Mouse (Mus musculus) midbrain, postnatal 0 days (tissue): Measurements from ENCODE around the gene Cep95. TPM values are rescaled to one million over a fixed set of nuclear protein-coding genes. Genes with fewer than 3 reads are reported as not detected.
A peak's percentile ranks its signal among the peaks of the same experiment; 100 is the strongest.

ENCODE experiments used
- ATAC-seq: fragments of 200-750 bp; cut with Nextera tagmentation; 2 replicates; pipeline ENCODE4 v1.8.0; 2017; ENCODE audit warnings: moderate number of reproducible peaks, mild to moderate bottlenecking, moderate TSS enrichment, moderate library complexity; ENCODE audit not compliant: low FRiP score
- DNase-seq: peaks from one replicate; pipeline ENCODE4 v3.0.0-alpha.2; 2015; ENCODE audit warnings: low spot score
- H3K27ac ChIP-seq: fragments of 300-500 bp; sonication (generic); 2 replicates; pipeline ENCODE4 v1.5.1; 2014; ENCODE audit warnings: low read depth, mild to moderate bottlenecking, low read length, mixed read lengths
- H3K27me3 ChIP-seq: fragments of 300-500 bp; sonication (generic); 2 replicates; pipeline ENCODE4 v1.6.1; 2014; ENCODE audit warnings: low read length, control low read depth, mixed read lengths; ENCODE audit not compliant: insufficient read depth
- H3K36me3 ChIP-seq: fragments of 300-500 bp; sonication (generic); 2 replicates; pipeline ENCODE4 v1.6.1; 2014; ENCODE audit warnings: low read length, control low read depth, mixed read lengths; ENCODE audit not compliant: insufficient read depth
- H3K4me1 ChIP-seq: fragments of 300-500 bp; sonication (generic); 2 replicates; pipeline ENCODE4 v1.6.1; 2014; ENCODE audit warnings: mild to moderate bottlenecking, control low read depth, antibody characterized with exemption, low read length, mixed read lengths; ENCODE audit not compliant: insufficient read depth
- H3K4me2 ChIP-seq: fragments of 300-500 bp; sonication (generic); 2 replicates; pipeline ENCODE4 v1.6.1; 2014; ENCODE audit warnings: low read depth, mild to moderate bottlenecking, low read length, mixed read lengths; ENCODE audit not compliant: poor library complexity, severe bottlenecking
- H3K4me3 ChIP-seq: fragments of 300-500 bp; sonication (generic); 2 replicates; pipeline ENCODE4 v1.5.1; 2014; ENCODE audit warnings: low read depth, mild to moderate bottlenecking, low read length, moderate library complexity
- H3K9ac ChIP-seq: fragments of 300-500 bp; sonication (generic); replicated peaks from 2 replicates; pipeline ENCODE4 v1.6.1; 2014; ENCODE audit warnings: mild to moderate bottlenecking, low read length, moderate library complexity, mixed read lengths; ENCODE audit not compliant: poor library complexity, severe bottlenecking
- H3K9me3 ChIP-seq: fragments of 300-500 bp; sonication (generic); 2 replicates; pipeline ENCODE4 v1.6.1; 2016; ENCODE audit warnings: low read length, control low read depth
- CTCF ChIP-seq: IDR thresholded peaks from 2 replicates; pipeline ENCODE4 v1.5.1; 2016; ENCODE audit warnings: antibody characterized with exemption, mild to moderate bottlenecking
- WGBS: fragments of 180-500 bp; shearing (Covaris S2); extraction: QIAGEN DNeasy Blood & Tissue Kit; methylation state at CpG from one replicate; pipeline ENCODE4 v1.1.7; 2014; 5-methylcytosine and 5-hydroxymethylcytosine counted together
- polyA plus RNA-seq: library from polyadenylated mRNA; unstranded; fragments of >200 nt; fragmentation: Nextera tagmentation; extraction: Ambion mirVana; gene quantifications from 2 replicates; pipeline ENCODE4 v1.2.1, GENCODE M21; 2015
- total RNA-seq: library from RNA; depleted of rRNA; stranded (reverse); fragments of >200 nt; gene quantifications from 2 replicates; pipeline ENCODE4 v1.2.3, GENCODE M21; 2014

Cep95 gene
- total and polyA plus RNA-seq, 2 experiments from 2014 or later: 6.0 to 7.9 TPM

- Histone ChIP-seq H3K27ac (no peak overlapping the region), H3K4me1 (peaks cover 5% of the 10 kb centered on the region; the same call in 1 of the 2 replicates), H3K36me3 (peaks cover 20% of the 10 kb centered on the region), H3K9ac (no peak overlapping the region), H3K4me3 (no peak overlapping the region), H3K4me2 (no peak overlapping the region), H3K9me3 (no peaks in the 10 kb centered on the region), H3K27me3 (no peaks in the 10 kb centered on the region)
- WGBS: 91% methylated on average over 2 of the region's 2 CpGs
- no peak for TF ChIP-seq CTCF
- DNase-seq (no peak), ATAC-seq (no peak)
Observed at GRCm38 (mm10) chr11:106784476-106784875, 4.6 kb upstream of the Cep95 start.

GRCm38 (mm10) chr11:106785043-106785442 is 4.0 kb upstream of the Cep95 start:
- TF ChIP-seq CTCF: no peak
- 64% methylated on average over 1 of the region's 1 CpGs for WGBS
- Histone ChIP-seq H3K27me3 (no peaks in the 10 kb centered on the region), H3K36me3 (peaks cover 20% of the 10 kb centered on the region), H3K9me3 (no peaks in the 10 kb centered on the region), H3K27ac (no peak overlapping the region), H3K4me3 (no peak overlapping the region), H3K4me2 (0 out of 2 replicates have a peak overlapping the region, but pooled peaks have one; percentile 6), H3K9ac (no peak overlapping the region), H3K4me1 (peaks cover 5% of the 10 kb centered on the region; the same call in 1 of the 2 replicates)
- no peak for ATAC-seq
- DNase-seq: no peak

DNA sequence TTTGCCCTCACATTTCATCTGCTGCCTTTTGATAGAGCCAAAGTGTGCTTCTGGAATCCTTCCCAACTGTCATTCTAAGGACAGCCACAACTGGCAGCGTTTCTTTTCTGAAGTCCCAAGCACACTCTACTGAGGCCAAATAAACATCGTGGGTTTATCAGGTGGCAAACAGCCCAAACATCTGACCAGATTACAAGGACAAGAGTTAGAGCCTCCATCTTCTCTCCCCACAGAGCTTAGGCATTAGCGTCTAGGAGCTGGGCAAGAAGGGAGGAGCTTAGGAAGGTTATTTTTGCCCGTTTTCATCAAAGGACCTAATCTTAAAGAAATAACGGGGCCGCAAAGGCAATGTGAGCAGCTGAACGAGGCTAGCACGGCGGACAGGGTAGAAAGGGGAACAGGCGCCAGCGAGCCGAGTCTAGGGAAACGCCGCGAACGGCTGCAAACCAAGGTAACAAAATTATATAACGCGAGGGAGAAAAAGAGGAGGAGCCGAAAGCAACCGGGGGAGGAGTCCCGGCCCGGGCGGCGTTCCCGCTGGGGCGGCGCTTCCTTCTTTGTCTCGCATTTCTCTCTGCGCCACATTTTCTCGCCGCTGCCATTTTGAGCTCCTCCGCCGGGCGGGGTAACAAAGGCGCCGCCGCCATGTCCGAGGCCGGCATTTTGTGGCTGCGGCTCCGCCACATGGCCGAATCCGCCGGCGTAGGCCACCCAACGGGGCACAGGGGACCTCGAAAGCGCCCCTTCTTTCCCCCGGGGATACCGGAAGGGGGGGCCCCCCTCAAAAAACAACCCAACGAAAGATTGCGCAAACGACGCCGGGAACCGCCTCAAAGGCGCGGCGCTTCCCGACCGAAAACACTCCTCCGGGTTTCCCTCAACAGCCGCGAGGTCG is 1.7 kb upstream of the Cep95 start:
- under 1% methylated on average over 59 of the region's 65 CpGs for WGBS
- no peaks in the 10 kb centered on the region for H3K9me3 ChIP-seq
- H3K9ac ChIP-seq: peak overlapping the region; percentile 99
- peaks cover 17% of the 10 kb centered on the region for H3K36me3 ChIP-seq
- H3K4me2 ChIP-seq: peak overlapping the region; percentile 65
- peak overlapping the region; percentile 98 for H3K27ac ChIP-seq
- 0 out of 2 replicates have a peak, but pooled peaks have one; percentile 10 for TF ChIP-seq CTCF
- peaks cover 5% of the 10 kb centered on the region; the same call in 1 of the 2 replicates for H3K4me1 ChIP-seq
- DNase-seq (peak; percentile 90), ATAC-seq (peak; percentile 14; the same call in 1 of the 2 replicates)
- H3K27me3 ChIP-seq: no peaks in the 10 kb centered on the region
- peak overlapping the region; percentile 67 for H3K4me3 ChIP-seq

GRCm38 (mm10) chr11:106788026-106788774 is 852 bp upstream of the Cep95 start:
- H3K27ac ChIP-seq: peak overlapping the region; percentile 98
- peaks cover 11% of the 10 kb centered on the region for H3K36me3 ChIP-seq
- DNase-seq (peak; percentile 98), ATAC-seq (peak; percentile 88)
- no peaks in the 10 kb centered on the region for H3K27me3 ChIP-seq
- H3K9ac ChIP-seq: peak overlapping the region; percentile 99
- peak overlapping the region; percentile 67 for H3K4me3 ChIP-seq
- peaks cover 5% of the 10 kb centered on the region; the same call in 1 of the 2 replicates for H3K4me1 ChIP-seq
- peak overlapping the region; percentile 50 for H3K4me2 ChIP-seq
- under 1% methylated on average over 59 of the region's 79 CpGs for WGBS
- no peaks in the 10 kb centered on the region for H3K9me3 ChIP-seq
- no peak for TF ChIP-seq CTCF

GRCm38 (mm10) chr11:106789649-106790048 is 597 bp downstream of the Cep95 start:
- Histone ChIP-seq H3K4me3 (peak overlapping the region; percentile 67), H3K27me3 (no peaks in the 10 kb centered on the region), H3K27ac (peak overlapping the region; percentile 98), H3K9ac (peak overlapping the region; percentile 99), H3K4me1 (peaks cover 5% of the 10 kb centered on the region; the same call in 1 of the 2 replicates), H3K9me3 (no peaks in the 10 kb centered on the region), H3K4me2 (peak overlapping the region; percentile 50), H3K36me3 (peaks cover 7% of the 10 kb centered on the region; the same call in 1 of the 2 replicates)
- ATAC-seq (no peak), DNase-seq (peak; percentile 69)
- no peak for TF ChIP-seq CTCF
- WGBS: 0% methylated on average over 6 of the region's 6 CpGs
